Mouse (Mus musculus) stomach, embryonic 16.5 days (tissue): ENCODE results near the gene Fndc3b. TPM values are rescaled to one million over a fixed set of nuclear protein-coding genes. Genes with fewer than 3 reads are reported as not detected.
A peak's percentile ranks its signal among the peaks of the same experiment; 100 is the strongest.

Source experiments
- ATAC-seq: fragments of 200-750 bp; cut with Nextera tagmentation; 2 replicates; pipeline ENCODE4 v1.8.0; 2017; ENCODE audit warnings: moderate number of reproducible peaks, moderate TSS enrichment; ENCODE audit not compliant: insufficient read depth, low FRiP score
- H3K27ac ChIP-seq: fragments of 300-500 bp; sonication (generic); 2 replicates; pipeline ENCODE4 v1.5.1; 2014; ENCODE audit warnings: low read length
- H3K27me3 ChIP-seq: fragments of 300-500 bp; sonication (generic); 2 replicates; pipeline ENCODE4 v1.6.1; 2014; ENCODE audit warnings: low read length, control low read depth, mixed read lengths; ENCODE audit not compliant: control insufficient read depth, insufficient read depth
- H3K36me3 ChIP-seq: fragments of 300-500 bp; sonication (generic); 2 replicates; pipeline ENCODE4 v1.6.1; 2014; ENCODE audit warnings: low read length; ENCODE audit not compliant: control insufficient read depth, insufficient read depth
- H3K4me1 ChIP-seq: fragments of 300-500 bp; sonication (generic); 2 replicates; pipeline ENCODE4 v1.6.1; 2014; ENCODE audit warnings: low read length, control low read depth, mixed read lengths; ENCODE audit not compliant: control insufficient read depth, insufficient read depth
- H3K4me2 ChIP-seq: fragments of 300-500 bp; sonication (generic); 2 replicates; pipeline ENCODE4 v1.6.1; 2014; ENCODE audit warnings: low read depth, low read length, mixed read lengths
- H3K4me3 ChIP-seq: fragments of 300-500 bp; sonication (generic); replicated peaks from 2 replicates; pipeline ENCODE4 v1.5.1; 2014; ENCODE audit warnings: mild to moderate bottlenecking, low read length
- H3K9ac ChIP-seq: fragments of 300-500 bp; sonication (generic); 2 replicates; pipeline ENCODE4 v1.6.1; 2014; ENCODE audit warnings: low read length
- H3K9me3 ChIP-seq: fragments of 300-500 bp; sonication (generic); replicated peaks from 2 replicates; pipeline ENCODE4 v1.6.1; 2016; ENCODE audit warnings: low read length, control low read depth; ENCODE audit not compliant: control insufficient read depth
- WGBS: fragments of 180-500 bp; shearing (Covaris S2); extraction: QIAGEN DNeasy Blood & Tissue Kit; methylation state at CpG from one replicate; pipeline ENCODE4 v1.1.7; 2014; 5-methylcytosine and 5-hydroxymethylcytosine counted together
- polyA plus RNA-seq: library from polyadenylated mRNA; unstranded; fragments of >200 nt; fragmentation: Nextera tagmentation; extraction: Ambion mirVana; gene quantifications from 2 replicates; pipeline ENCODE4 v1.2.1, GENCODE M21; 2015

Fndc3b gene
- polyA plus RNA-seq, 1 experiment from 2014 or later: 28.6 TPM

DNA sequence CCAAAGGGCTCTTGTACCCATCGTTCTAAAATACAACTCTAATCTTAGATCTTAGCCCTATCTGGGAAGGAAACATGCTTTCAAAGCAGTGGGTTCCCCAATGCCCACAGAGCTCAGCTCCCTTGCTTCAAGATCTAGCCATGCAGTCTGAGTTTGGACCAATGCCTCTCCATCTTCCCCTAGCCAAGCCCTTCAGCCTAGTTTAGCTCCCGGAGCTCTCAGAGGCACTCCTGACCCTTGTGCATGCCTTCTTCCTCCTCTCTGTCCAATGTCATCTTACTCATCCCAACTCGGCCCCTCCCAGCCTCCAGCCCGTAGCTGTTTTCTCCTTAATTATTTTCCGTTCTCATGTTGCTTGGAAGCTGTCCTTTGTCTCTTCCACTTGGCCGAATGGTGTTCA, 1.3 kb upstream of the Fndc3b start:
- no peak overlapping the region for H3K27ac ChIP-seq
- ATAC-seq: no peak
- no peak overlapping the region for H3K4me3 ChIP-seq
- H3K4me2 ChIP-seq: no peak overlapping the region
- H3K9me3 ChIP-seq: no peaks in the 10 kb centered on the region
- H3K4me1 ChIP-seq: peaks cover 15% of the 10 kb centered on the region
- H3K27me3 ChIP-seq: no peaks in the 10 kb centered on the region
- H3K36me3 ChIP-seq: no peaks in the 10 kb centered on the region
- WGBS: 62% methylated on average over 6 of the region's 6 CpGs
- H3K9ac ChIP-seq: no peak overlapping the region

DNA sequence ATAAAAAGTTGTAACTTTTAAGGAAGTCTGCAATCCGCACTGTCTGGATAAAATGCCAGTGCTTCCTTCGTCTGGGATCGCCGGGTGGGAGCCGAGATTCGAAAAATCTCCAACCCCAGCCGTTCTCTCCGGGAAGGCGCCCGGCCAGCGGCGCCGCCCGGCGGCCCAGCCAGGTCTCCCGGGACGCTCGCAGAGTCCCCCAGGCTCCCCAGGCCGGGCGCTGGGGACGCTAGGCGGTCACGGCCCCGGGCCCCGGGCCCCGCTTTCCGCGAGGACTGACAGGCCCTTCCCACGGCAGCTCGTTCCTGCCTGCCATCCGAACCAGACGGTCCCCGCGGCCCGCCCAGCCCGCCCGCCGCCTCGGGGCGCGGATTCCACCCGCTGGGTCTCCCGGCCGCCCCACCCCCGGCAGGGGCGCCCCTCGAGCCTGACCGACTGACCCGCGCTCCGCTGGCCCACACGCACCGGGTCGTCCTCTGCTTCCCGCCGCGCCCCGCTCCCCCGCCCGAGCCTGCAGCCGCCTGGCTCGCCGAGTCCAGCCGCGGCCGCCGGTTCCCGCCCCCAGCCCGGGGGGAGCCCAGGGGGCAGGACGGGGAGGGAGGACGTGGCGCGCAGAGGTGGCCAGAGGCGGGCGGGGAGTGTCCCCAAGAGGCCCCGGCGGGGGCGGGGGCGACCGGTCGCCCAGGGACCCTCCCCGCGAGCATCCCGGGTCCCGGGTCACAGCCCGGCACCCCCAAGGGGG, 1.0 kb downstream of the Fndc3b start:
- Histone ChIP-seq H3K4me2 (peak overlapping the region; percentile 77), H3K9me3 (no peaks in the 10 kb centered on the region), H3K4me3 (peak overlapping the region; percentile 90), H3K36me3 (no peaks in the 10 kb centered on the region), H3K27ac (peak overlapping the region; percentile 99), H3K9ac (peak overlapping the region; percentile 97), H3K4me1 (peaks cover 32% of the 10 kb centered on the region), H3K27me3 (no peaks in the 10 kb centered on the region)
- under 1% methylated on average over 66 of the region's 86 CpGs for WGBS
- ATAC-seq: peak; percentile 83

- Histone ChIP-seq H3K27ac (peak overlapping the region; percentile 99), H3K4me2 (peak overlapping the region; percentile 77), H3K4me1 (peaks cover 38% of the 10 kb centered on the region), H3K27me3 (no peaks in the 10 kb centered on the region), H3K4me3 (peak overlapping the region; percentile 90), H3K9me3 (no peaks in the 10 kb centered on the region), H3K36me3 (no peaks in the 10 kb centered on the region), H3K9ac (peak overlapping the region; percentile 97)
- 2% methylated on average over 22 of the region's 22 CpGs for WGBS
- no peak for ATAC-seq
Measured at GRCm38 (mm10) chr3:27709096-27709905, 1.8 kb downstream of the Fndc3b start.

DNA sequence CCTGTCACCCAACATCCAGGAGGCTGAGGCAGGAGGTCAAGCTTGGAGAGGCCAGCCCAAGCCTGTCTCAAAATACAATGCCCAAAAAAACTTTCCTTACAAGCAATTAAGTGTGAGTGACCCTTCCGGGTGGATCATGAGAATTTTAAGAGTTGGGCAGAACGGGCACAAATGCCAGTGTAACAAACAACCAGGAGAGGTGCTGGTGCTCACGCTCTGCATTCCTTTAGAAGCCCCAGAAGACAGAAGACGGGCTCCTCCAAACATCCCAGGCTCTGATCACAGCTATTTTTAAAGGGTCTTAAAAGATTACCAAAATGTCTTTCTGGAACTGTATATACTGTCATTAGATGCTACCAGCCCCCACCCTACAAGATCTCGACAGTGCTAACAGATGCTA, 2.5 kb downstream of the Fndc3b start:
- no peak for ATAC-seq
- H3K9me3 ChIP-seq: no peaks in the 10 kb centered on the region
- 27% methylated on average over 5 of the region's 5 CpGs for WGBS
- peak overlapping the region; percentile 97 for H3K9ac ChIP-seq
- peak overlapping the region; percentile 90 for H3K4me3 ChIP-seq
- H3K27me3 ChIP-seq: no peaks in the 10 kb centered on the region
- H3K4me2 ChIP-seq: peak overlapping the region; percentile 77
- peak overlapping the region; percentile 99 for H3K27ac ChIP-seq
- H3K4me1 ChIP-seq: peaks cover 38% of the 10 kb centered on the region
- no peaks in the 10 kb centered on the region for H3K36me3 ChIP-seq

DNA sequence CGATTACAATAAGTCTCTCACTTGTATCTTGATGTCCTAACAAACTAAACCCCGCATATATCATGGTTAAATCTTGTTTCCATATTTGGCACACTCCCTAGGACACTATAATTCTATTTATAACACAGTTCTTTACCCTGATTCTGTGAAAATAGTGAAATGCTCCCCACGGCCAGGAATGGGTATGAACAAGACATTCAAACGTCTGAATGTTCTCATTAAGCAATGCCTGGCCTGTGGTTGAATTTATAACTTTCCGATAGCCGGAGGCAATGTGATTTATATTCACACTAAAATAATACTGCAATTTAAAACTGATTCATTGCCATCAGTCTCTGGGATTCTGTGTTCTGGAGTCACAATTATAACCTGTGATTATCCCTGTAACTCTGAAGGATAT, 5.3 kb downstream of the Fndc3b start:
- no peak overlapping the region for H3K4me3 ChIP-seq
- H3K4me2 ChIP-seq: peak overlapping the region; percentile 1; the same call in 1 of the 2 replicates
- no peak overlapping the region for H3K9ac ChIP-seq
- ATAC-seq: no peak
- H3K27me3 ChIP-seq: no peaks in the 10 kb centered on the region
- 34% methylated on average over 6 of the region's 6 CpGs for WGBS
- no peaks in the 10 kb centered on the region for H3K9me3 ChIP-seq
- no peaks in the 10 kb centered on the region for H3K36me3 ChIP-seq
- peaks cover 35% of the 10 kb centered on the region for H3K4me1 ChIP-seq
- no peak overlapping the region for H3K27ac ChIP-seq

DNA sequence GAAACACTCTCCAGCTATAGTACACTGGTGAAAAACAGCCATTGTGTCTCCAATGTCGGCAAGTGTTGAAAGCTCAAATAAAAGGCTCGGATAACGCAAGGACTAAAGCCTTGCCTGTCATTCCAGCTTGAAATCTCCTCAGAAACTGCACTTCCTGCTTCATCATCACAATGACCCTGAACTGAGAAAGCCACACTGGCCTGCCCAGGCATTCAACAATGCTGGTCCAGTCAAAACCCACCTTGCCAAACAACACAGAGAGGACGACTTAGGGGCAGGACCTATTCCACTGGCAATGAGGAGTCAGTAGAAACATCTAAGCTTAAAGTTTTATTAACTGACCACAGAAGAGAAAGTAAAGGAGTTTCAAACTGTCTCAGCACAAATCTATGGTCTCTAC, 6.1 kb downstream of the Fndc3b start:
- H3K27ac ChIP-seq: peak overlapping the region; percentile 31; the same call in 1 of the 2 replicates
- 36% methylated on average over 4 of the region's 4 CpGs for WGBS

DNA sequence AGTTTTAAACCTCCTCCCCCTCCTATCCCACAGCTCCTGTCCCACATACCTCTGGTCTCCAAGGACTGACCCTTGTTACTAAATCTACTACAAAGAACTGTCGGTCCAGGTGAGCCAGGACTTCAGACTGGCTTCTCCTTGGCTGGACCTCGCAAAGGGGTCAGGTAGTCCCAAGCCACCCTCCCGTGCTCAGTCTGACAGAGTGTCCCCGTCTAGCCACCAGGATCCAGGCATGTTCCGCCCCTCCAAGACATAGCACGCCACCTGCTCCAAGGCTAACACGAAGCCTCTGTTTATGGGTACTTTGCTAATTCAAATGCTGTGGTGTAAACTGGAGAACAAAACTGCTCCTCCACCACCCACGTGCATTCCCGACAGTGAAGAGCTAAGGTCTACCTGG, 6.5 kb downstream of the Fndc3b start:
- Histone ChIP-seq H3K27ac (no peak overlapping the region), H3K4me3 (no peak overlapping the region), H3K36me3 (no peaks in the 10 kb centered on the region), H3K9ac (no peak overlapping the region), H3K4me1 (peaks cover 40% of the 10 kb centered on the region), H3K27me3 (no peaks in the 10 kb centered on the region), H3K9me3 (no peaks in the 10 kb centered on the region), H3K4me2 (no peak overlapping the region)
- WGBS: 79% methylated on average over 9 of the region's 9 CpGs
- no peak for ATAC-seq

More for the DNA sequence above, 6.1 kb downstream of the Fndc3b start:
- ATAC-seq: no peak
- Histone ChIP-seq H3K9me3 (no peaks in the 10 kb centered on the region), H3K4me2 (no peak overlapping the region), H3K9ac (no peak overlapping the region), H3K27me3 (no peaks in the 10 kb centered on the region), H3K4me1 (peaks cover 36% of the 10 kb centered on the region), H3K4me3 (no peak overlapping the region), H3K36me3 (no peaks in the 10 kb centered on the region)

DNA sequence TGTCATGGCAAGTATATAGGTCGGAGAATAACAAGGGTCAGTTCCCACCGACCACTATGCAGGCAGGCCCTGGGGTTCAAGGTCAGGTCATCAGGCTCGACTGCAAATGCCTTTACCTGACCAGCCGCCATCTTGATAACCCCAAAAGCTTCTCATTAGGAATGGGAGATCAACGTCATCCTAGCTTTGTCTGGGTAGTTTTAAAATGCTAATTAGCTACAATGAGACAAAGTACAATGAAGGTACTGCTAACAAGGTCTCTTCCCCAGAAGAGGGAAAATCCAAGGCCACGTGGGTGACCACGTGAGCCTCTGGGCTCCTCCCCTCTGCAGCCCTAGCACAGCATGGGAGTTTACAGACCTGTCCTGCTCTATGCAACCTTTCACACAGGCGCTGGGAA, 7.6 kb downstream of the Fndc3b start:
- H3K4me3 ChIP-seq: no peak overlapping the region
- H3K27ac ChIP-seq: no peak overlapping the region
- no peak for ATAC-seq
- H3K9ac ChIP-seq: no peak overlapping the region
- 82% methylated on average over 8 of the region's 8 CpGs for WGBS
- peaks cover 38% of the 10 kb centered on the region for H3K4me1 ChIP-seq
- no peaks in the 10 kb centered on the region for H3K27me3 ChIP-seq
- no peaks in the 10 kb centered on the region for H3K36me3 ChIP-seq
- no peaks in the 10 kb centered on the region for H3K9me3 ChIP-seq
- H3K4me2 ChIP-seq: no peak overlapping the region

GRCm38 (mm10) chr3:27703081-27703480, 8.0 kb downstream of the Fndc3b start:
- Histone ChIP-seq H3K36me3 (no peaks in the 10 kb centered on the region), H3K4me2 (no peak overlapping the region), H3K27me3 (no peaks in the 10 kb centered on the region), H3K27ac (no peak overlapping the region), H3K4me1 (peaks cover 33% of the 10 kb centered on the region), H3K4me3 (no peak overlapping the region), H3K9ac (no peak overlapping the region), H3K9me3 (no peaks in the 10 kb centered on the region)
- 85% methylated on average over 2 of the region's 2 CpGs for WGBS
- no peak for ATAC-seq
